Mouse (Mus musculus) left cerebral cortex, postnatal 10 days (tissue): Measurements from ENCODE around the gene Olfr659. TPM values are rescaled to one million over a fixed set of nuclear protein-coding genes. Genes with fewer than 3 reads are reported as not detected.

Source experiments
- DNase-seq, 2 experiments: peaks; one replicate each; pipeline ENCODE4 v3.0.0; 2021 to 2022; ENCODE audit warnings: low spot score in 2 of 2, mixed read lengths in 1 of 2; ENCODE audit errors: extremely low spot score in 1 of 2
- intact Hi-C: fragments of 180-260 bp; cut with DNase I; formaldehyde crosslinking; loops from one replicate; pipeline ENCODE4 v1.15.1; 2025
- total RNA-seq, 2 experiments: library from RNA; stranded (reverse); gene quantifications; 2 replicates each; pipeline ENCODE4 v1.2.3; 2021

Gene Olfr659
- not detected for total RNA-seq

- DNase-seq: no peak
- intact Hi-C loops: no loop called here
Observed at GRCm38 (mm10) chr7:104666453-104666852, at the start of gene Olfr659. TSS of gene Olfr659 (plus strand) at chr7:104666753.

GRCm38 (mm10) chr7:104624494-104624893 lies 42.1 kb upstream of the Olfr659 start, which contains the start of gene Olfr657:
TSS of gene Olfr657 (plus strand) at chr7:104624794.
- intact Hi-C loops: no loop called here
- no peak for DNase-seq

GRCm38 (mm10) chr7:104646841-104647482 lies 19.6 kb upstream of the Olfr659 start, which contains the start of gene Olfr658:
TSS of gene Olfr658 (minus strand) at chr7:104647305.
- peak; percentile 1 to 35 for DNase-seq
- intact Hi-C loops: no loop called here

GRCm38 (mm10) chr7:104686201-104686600 lies 19.6 kb downstream of the Olfr659 start, which contains the start of gene Olfr661:
TSS of gene Olfr661 (plus strand) at chr7:104686501.
- intact Hi-C loops: no loop called here
- DNase-seq: no peak

Other genes starting within 250 kb of the Olfr659 start
- under 1 TPM; 0.62 to 0.83 TPM for gene Trim30a, start 201.6 kb upstream of the Olfr659 start, total RNA-seq
- gene Trim30d, start 158.9 kb upstream of the Olfr659 start, total RNA-seq: under 1 TPM; 0.24 to 0.26 TPM
- not detected for gene Olfr651, start 116.6 kb upstream of the Olfr659 start, total RNA-seq
- gene Olfr652, start 105.9 kb upstream of the Olfr659 start, total RNA-seq: not detected
- gene Olfr653, start 89.4 kb upstream of the Olfr659 start, total RNA-seq: not detected
- gene Olfr654, start 79.7 kb upstream of the Olfr659 start, total RNA-seq: not detected
- gene Olfr655, start 65.0 kb upstream of the Olfr659 start, total RNA-seq: not detected
- not detected for gene Olfr656, start 52.8 kb upstream of the Olfr659 start, total RNA-seq
- not detected for gene Olfr657, start 42.0 kb upstream of the Olfr659 start, total RNA-seq
- gene Olfr658, start 19.4 kb upstream of the Olfr659 start, total RNA-seq: not detected
- not detected for gene Olfr661, start 19.7 kb downstream of the Olfr659 start, total RNA-seq
- not detected for gene Usp17le, start 110.7 kb downstream of the Olfr659 start, total RNA-seq
- gene Usp17lb, start 175.8 kb downstream of the Olfr659 start, total RNA-seq: not detected
- not detected for gene Usp17la, start 190.3 kb downstream of the Olfr659 start, total RNA-seq
- gene Olfr665, start 211.3 kb downstream of the Olfr659 start, total RNA-seq: not detected
- not detected for gene Olfr666, start 229.2 kb downstream of the Olfr659 start, total RNA-seq